Mouse (Mus musculus) cortical plate, adult 2 months (tissue): ENCODE data around the gene Slc22a15. TPM values are rescaled to one million over a fixed set of nuclear protein-coding genes. Genes with fewer than 3 reads are reported as not detected.
"Not testable (repeated sequence)": the region's sequence is repeated elsewhere in the genome, so short reads cannot be mapped to it uniquely, and the experiment has no call there.

Experiments used
- H3K27ac ChIP-seq: fragments of 200-500 bp; 2 replicates; pipeline ENCODE4 v1.5.1; 2012; ENCODE audit warnings: low read length, control low read depth, inconsistent platforms; ENCODE audit not compliant: insufficient read depth
- H3K4me1 ChIP-seq: fragments of 200-500 bp; 2 replicates; pipeline ENCODE4 v1.6.1; 2011; ENCODE audit warnings: low read length; ENCODE audit not compliant: control insufficient read depth, insufficient read depth
- H3K4me3 ChIP-seq: fragments of 200-500 bp; 2 replicates; pipeline ENCODE4 v1.5.1; 2011; ENCODE audit warnings: mild to moderate bottlenecking, low read length, control low read depth; ENCODE audit not compliant: insufficient read depth
- CTCF ChIP-seq: fragments of 200-500 bp; IDR thresholded peaks from 2 replicates; pipeline ENCODE4 v1.5.1; 2011; ENCODE audit warnings: mild to moderate bottlenecking, control low read depth, low read length; ENCODE audit not compliant: insufficient read depth; ENCODE audit errors: extremely low read depth
- POLR2A ChIP-seq: fragments of 200-500 bp; IDR thresholded peaks from 2 replicates; pipeline ENCODE4 v1.6.1; 2011; ENCODE audit warnings: mild to moderate bottlenecking, low read length, control low read depth; ENCODE audit not compliant: insufficient read depth; ENCODE audit errors: extremely low read depth
- polyA plus RNA-seq: library from polyadenylated mRNA; depleted of rRNA; stranded (reverse); fragments of >200 nt; gene quantifications from 2 replicates; pipeline ENCODE4 v1.2.3, GENCODE M21; 2012; rRNA removed

The Slc22a15 gene
- polyA plus RNA-seq, 1 experiment: 5.6 TPM

GRCm38 (mm10) chr3:101824338-101824737, 99.9 kb downstream of the Slc22a15 start:
- H3K4me3 ChIP-seq: no peak overlapping the region
- no peaks in the 10 kb centered on the region for H3K4me1 ChIP-seq
- TF ChIP-seq CTCF (no peak), POLR2A (no peak)
- no peak overlapping the region for H3K27ac ChIP-seq

GRCm38 (mm10) chr3:101822052-101822451, 102.2 kb downstream of the Slc22a15 start:
- H3K4me3 ChIP-seq: no peak overlapping the region
- no peak for TF ChIP-seq POLR2A
- 0 out of 2 replicates have a peak, but pooled peaks have one; percentile 5 for TF ChIP-seq CTCF
- H3K27ac ChIP-seq: no peak overlapping the region
- H3K4me1 ChIP-seq: no peaks in the 10 kb centered on the region

- H3K4me1 ChIP-seq, H3K4me3 ChIP-seq, H3K27ac ChIP-seq: not testable (repeated sequence)
Observed at GRCm38 (mm10) chr3:101820708-101821107, 103.5 kb downstream of the Slc22a15 start.

GRCm38 (mm10) chr3:101816006-101816405, 108.2 kb downstream of the Slc22a15 start:
- TF ChIP-seq CTCF (no peak), POLR2A (no peak)
- no peak overlapping the region for H3K27ac ChIP-seq
- H3K4me1 ChIP-seq: no peaks in the 10 kb centered on the region
- no peak overlapping the region for H3K4me3 ChIP-seq

- Histone ChIP-seq H3K27ac (no peak overlapping the region), H3K4me1 (no peaks in the 10 kb centered on the region), H3K4me3 (no peak overlapping the region)
- no peak for TF ChIP-seq POLR2A
- TF ChIP-seq CTCF: no peak
Observed at GRCm38 (mm10) chr3:101814790-101815189, 109.5 kb downstream of the Slc22a15 start.

- no peaks in the 10 kb centered on the region for H3K4me1 ChIP-seq
- no peak for TF ChIP-seq POLR2A
- peak; percentile 89 for TF ChIP-seq CTCF
- H3K27ac ChIP-seq: no peak overlapping the region
- no peak overlapping the region for H3K4me3 ChIP-seq
Observed at GRCm38 (mm10) chr3:101812341-101812962, 111.8 kb downstream of the Slc22a15 start.

GRCm38 (mm10) chr3:101811931-101812330, 112.3 kb downstream of the Slc22a15 start:
- H3K4me3 ChIP-seq: no peak overlapping the region
- no peaks in the 10 kb centered on the region for H3K4me1 ChIP-seq
- no peak overlapping the region for H3K27ac ChIP-seq
- TF ChIP-seq POLR2A (no peak), CTCF (no peak)

GRCm38 (mm10) chr3:101807646-101808045, 116.6 kb downstream of the Slc22a15 start:
- Histone ChIP-seq H3K27ac (no peak overlapping the region), H3K4me3 (no peak overlapping the region), H3K4me1 (no peaks in the 10 kb centered on the region)
- TF ChIP-seq CTCF (no peak), POLR2A (no peak)

- Histone ChIP-seq H3K27ac (no peak overlapping the region), H3K4me3 (no peak overlapping the region), H3K4me1 (no peaks in the 10 kb centered on the region)
- no peak for TF ChIP-seq CTCF
- no peak for TF ChIP-seq POLR2A
Observed at GRCm38 (mm10) chr3:101806941-101807340, 117.3 kb downstream of the Slc22a15 start.

- Histone ChIP-seq H3K4me3 (0 out of 2 replicates have a peak overlapping the region, but pooled peaks have one; percentile 0), H3K4me1 (no peaks in the 10 kb centered on the region), H3K27ac (no peak overlapping the region)
- TF ChIP-seq CTCF (peak; percentile 75), POLR2A (no peak)
Observed at GRCm38 (mm10) chr3:101806149-101806548, 118.1 kb downstream of the Slc22a15 start.

Other genes starting within 250 kb of the Slc22a15 start
- gene Mab21l3, start 75.5 kb downstream of the Slc22a15 start, polyA plus RNA-seq: 0.15 and 0.17 TPM in 2 replicates
- 0.02 and 0.13 TPM in 2 replicates for gene Nhlh2, start 85.6 kb upstream of the Slc22a15 start, polyA plus RNA-seq
- 5.4 and 6.4 TPM in 2 replicates for gene Casq2, start 162.0 kb upstream of the Slc22a15 start, polyA plus RNA-seq